ENCODE assay signal across 8 mouse cellular contexts in the genomic region with DNA sequence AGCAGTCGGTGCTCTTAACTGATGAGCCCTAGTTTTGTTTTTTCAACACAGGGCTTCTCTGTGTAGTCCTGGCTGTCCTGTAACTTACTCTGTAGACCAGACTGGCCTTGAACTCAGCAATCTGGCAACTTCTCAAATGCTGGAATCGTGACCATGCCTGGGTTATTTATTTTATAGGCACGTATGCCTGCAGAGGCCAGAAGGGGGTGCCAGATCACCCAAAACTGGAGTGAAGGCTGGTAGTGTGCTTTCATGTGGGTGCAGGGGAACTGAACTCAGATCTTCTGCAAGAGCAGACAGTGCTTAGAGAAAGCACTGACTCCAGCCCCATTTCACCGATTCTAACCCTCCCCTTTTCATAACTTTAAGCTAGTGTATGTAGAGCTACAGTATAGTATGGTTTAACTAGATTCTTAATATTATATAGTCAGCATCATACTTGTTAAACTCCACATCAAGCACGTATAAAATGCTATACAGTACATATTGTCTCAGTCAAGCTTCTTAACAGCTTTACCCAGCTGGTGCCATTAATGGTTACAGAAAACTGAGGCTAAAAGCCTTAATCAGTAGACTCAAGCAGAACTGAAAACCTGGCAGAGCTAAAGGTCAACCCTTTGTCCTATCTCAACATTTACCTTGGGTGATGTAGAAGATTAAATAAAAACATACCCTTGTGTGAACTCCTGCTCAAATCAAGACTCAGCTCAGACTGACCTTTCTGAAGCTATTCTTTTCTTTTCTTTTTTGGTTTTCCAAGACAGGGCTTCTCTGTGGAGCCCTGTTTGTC. TPM values are rescaled to one million over a fixed set of nuclear protein-coding genes. Genes with fewer than 3 reads are reported as not detected.
DNase-seq lines count a peak whose midpoint lies in the region; ATAC-seq and TF ChIP-seq lines count a peak whose summit lies in the region.

No protein-coding gene starts in this region.

- H3K27me3 ChIP-seq in kidney, postnatal 0 days (ENCODE audit: insufficient read depth, low read length): no peaks in the 10 kb centered on the region
- no peaks in the 10 kb centered on the region for H3K27me3 ChIP-seq in intestine, embryonic 15.5 days (replicated peaks)

- no peaks in the 10 kb centered on the region for H3K36me3 ChIP-seq in kidney, postnatal 0 days (ENCODE audit: insufficient read depth, low read length)
- no peaks in the 10 kb centered on the region for H3K36me3 ChIP-seq in intestine, embryonic 15.5 days

- peak; percentile 61 for DNase-seq in ovary, adult 18-20 months (ENCODE audit: low spot score)
- no peak for DNase-seq in ovary, postnatal 10 days (ENCODE audit: low spot score)
- peak; percentile 87 for DNase-seq in ZHBTc4 (ENCODE audit: low read depth, low spot score)
- peak; percentile 48 to 65 for DNase-seq in cerebellum, postnatal 25 days
- peak; percentile 20 for DNase-seq in kidney, postnatal 0 days (ENCODE audit: low spot score)
- peak; percentile 54 for DNase-seq in lung, postnatal 14 days
- DNase-seq in spleen, postnatal 36 days (ENCODE audit: low spot score in 2 of 2): peak; percentile 56 to 75

- H3K9me3 ChIP-seq in kidney, postnatal 0 days (replicated peaks; ENCODE audit: low read length): no peaks in the 10 kb centered on the region
- H3K9me3 ChIP-seq in intestine, embryonic 15.5 days: no peaks in the 10 kb centered on the region

- H3K4me2 ChIP-seq in kidney, postnatal 0 days (ENCODE audit: low read length): no peak overlapping the region
- no peak overlapping the region for H3K4me2 ChIP-seq in intestine, embryonic 15.5 days (replicated peaks)

- no peak for ATAC-seq in kidney, postnatal 0 days (replicated peaks; ENCODE audit: low FRiP score, low read depth)
- no peak for ATAC-seq in intestine, embryonic 15.5 days

- H3K9ac ChIP-seq in kidney, postnatal 0 days (ENCODE audit: low read depth, low read length): no peak overlapping the region
- no peak overlapping the region for H3K9ac ChIP-seq in intestine, embryonic 15.5 days

- no peak overlapping the region for H3K4me3 ChIP-seq in kidney, postnatal 0 days (replicated peaks; ENCODE audit: low read depth, low read length)
- no peak overlapping the region for H3K4me3 ChIP-seq in intestine, embryonic 15.5 days (replicated peaks)

- 64% methylated on average over 5 of the region's 5 CpGs for WGBS in kidney, postnatal 0 days
- 60% methylated on average over 5 of the region's 5 CpGs for WGBS in intestine, embryonic 15.5 days

- no peak overlapping the region for H3K27ac ChIP-seq in kidney, postnatal 0 days
- H3K27ac ChIP-seq in intestine, embryonic 15.5 days: no peak overlapping the region

- 0 out of 2 replicates have a peak, but pooled peaks cover 4% of the 10 kb centered on the region for H3K4me1 ChIP-seq in kidney, postnatal 0 days (replicated peaks; ENCODE audit: insufficient read depth, low read length)
- H3K4me1 ChIP-seq in intestine, embryonic 15.5 days (replicated peaks): 0 out of 2 replicates have a peak, but pooled peaks cover 4% of the 10 kb centered on the region

- TF ChIP-seq CTCF in kidney, postnatal 0 days (IDR thresholded peaks at IDR 0.05; ENCODE audit: low read depth): peak; percentile 61

RNA-seq across cellular contexts. Expression of gene Tmco1, which starts 1.5 kb away (rescaled TPM):
- 134 and 137 TPM in 2 replicates for polyA plus RNA-seq in kidney, postnatal 0 days (2015; fragmentation: Nextera tagmentation; extraction: Ambion mirVana)
- polyA plus RNA-seq in intestine, embryonic 15.5 days (2015; fragmentation: Nextera tagmentation; extraction: Ambion mirVana): 101 and 109 TPM in 2 replicates

RNA-seq across cellular contexts. Expression of gene Uck2, which starts 21.5 kb away (rescaled TPM):
- polyA plus RNA-seq in kidney, postnatal 0 days (2015; fragmentation: Nextera tagmentation; extraction: Ambion mirVana): 50.9 and 51.0 TPM in 2 replicates
- 49.5 and 52.3 TPM in 2 replicates for polyA plus RNA-seq in intestine, embryonic 15.5 days (2015; fragmentation: Nextera tagmentation; extraction: Ambion mirVana)

RNA-seq across cellular contexts. Expression of gene Aldh9a1, which starts 43.1 kb away (rescaled TPM):
- 54.3 and 64.6 TPM in 2 replicates for polyA plus RNA-seq in kidney, postnatal 0 days (2015; fragmentation: Nextera tagmentation; extraction: Ambion mirVana)
- polyA plus RNA-seq in intestine, embryonic 15.5 days (2015; fragmentation: Nextera tagmentation; extraction: Ambion mirVana): 133 and 156 TPM in 2 replicates
